ENCODE assay signal across 25 mouse cellular contexts in the genomic region with DNA sequence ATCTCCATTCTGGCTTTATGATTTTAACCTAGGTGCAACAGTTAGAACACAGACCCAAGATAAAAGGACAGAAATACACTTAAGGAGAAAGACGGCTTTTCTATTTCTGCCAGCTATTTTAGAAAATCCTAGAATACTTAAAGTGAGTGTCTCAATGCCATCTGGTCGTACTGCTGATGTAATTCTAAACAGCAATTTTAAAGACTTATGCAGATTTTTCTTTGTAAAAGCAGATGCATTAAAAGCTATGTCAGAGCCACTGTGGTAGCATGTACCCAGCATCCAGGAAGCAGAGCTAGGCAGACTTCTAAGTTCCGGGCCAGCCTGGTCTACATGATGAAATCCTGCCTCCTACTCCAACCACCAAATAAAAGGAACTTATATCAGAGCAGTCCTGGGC.
"Had no signal": no experiment of that assay in that cellular context is flagged by ENCODE, and none has a peak within 500 bp of the region (broad histone marks: within the 10 kb centered on the region; RNA-seq: fewer than 3 reads in every experiment).

No protein-coding gene starts in this region.

- H3K4me3 ChIP-seq: limb, embryonic 10.5 days; limb, embryonic 13.5 days; liver, embryonic 12.5 days; liver, embryonic 15.5 days; lung, embryonic 15.5 days; megakaryocyte, embryonic 14.5 days; midbrain, embryonic 10.5 days; midbrain, embryonic 13.5 days; myocyte; neural tube, embryonic 13.5 days had no signal

- H3K9me3 ChIP-seq: liver, embryonic 15.5 days; lung, embryonic 15.5 days had no signal

- H3K36me3 ChIP-seq: liver, embryonic 15.5 days; lung, embryonic 15.5 days had no signal

- H3K4me1 ChIP-seq: limb, embryonic 10.5 days; liver, embryonic 12.5 days; liver, embryonic 15.5 days had no signal

- H3K27ac ChIP-seq: limb, embryonic 10.5 days; limb, embryonic 13.5 days; liver, embryonic 12.5 days; liver, embryonic 15.5 days; lung, embryonic 15.5 days; midbrain, embryonic 10.5 days; midbrain, embryonic 13.5 days; neural tube, embryonic 13.5 days; stomach, postnatal 0 days had no signal

- H3K9ac ChIP-seq: limb, embryonic 13.5 days; liver, embryonic 12.5 days; liver, embryonic 15.5 days; lung, embryonic 15.5 days; midbrain, embryonic 13.5 days; neural tube, embryonic 13.5 days had no signal

- H3K27me3 ChIP-seq: limb, embryonic 13.5 days; liver, embryonic 12.5 days; liver, embryonic 15.5 days; lung, embryonic 15.5 days; megakaryocyte, embryonic 14.5 days; midbrain, embryonic 13.5 days; neural tube, embryonic 13.5 days had no signal

- DNase-seq: kidney, adult 18-20 months; kidney, adult 9 months; kidney, postnatal 14 days; kidney, postnatal 4 days; layer of hippocampus, postnatal 36 days; liver; lung, adult 18-20 months; lung, postnatal 10 days; lung, postnatal 36 days; retina, postnatal 1 day; right cerebral cortex, postnatal 14 days; right cerebral cortex, postnatal 4 days; thymus, postnatal 25 days had no signal

- H3K4me2 ChIP-seq: limb, embryonic 13.5 days; liver, embryonic 12.5 days; liver, embryonic 15.5 days; lung, embryonic 15.5 days; midbrain, embryonic 13.5 days; neural tube, embryonic 13.5 days had no signal

- ATAC-seq: liver, embryonic 12.5 days; midbrain, embryonic 13.5 days; midbrain, embryonic 16.5 days had no signal
